Mouse (Mus musculus) bone marrow, adult 2 months (tissue): Measurements from ENCODE around the gene Samsn1.

Experiments
- CTCF ChIP-seq: fragments of 200-500 bp; IDR thresholded peaks from 2 replicates; pipeline ENCODE4 v1.5.1; 2011; ENCODE audit warnings: low read length, control low read depth; ENCODE audit not compliant: control insufficient read depth, insufficient read depth
- POLR2A ChIP-seq: fragments of 200-500 bp; IDR thresholded peaks from 2 replicates; pipeline ENCODE4 v1.6.1; 2011; ENCODE audit warnings: low read depth, mild to moderate bottlenecking, control low read depth, low read length, borderline replicate concordance; ENCODE audit not compliant: control insufficient read depth

GRCm38 (mm10) chr16:76054976-76055375, 32.9 kb upstream of the Samsn1 start:
- TF ChIP-seq CTCF (no peak), POLR2A (no peak)
